Mouse (Mus musculus) left cerebral cortex, postnatal 14 days (tissue): ENCODE measurements around the gene Gm5475. TPM values are rescaled to one million over a fixed set of nuclear protein-coding genes. Genes with fewer than 3 reads are reported as not detected.

Experiments
- DNase-seq, 2 experiments: peaks; one replicate each; pipeline ENCODE4 v3.0.0; 2021 to 2022; ENCODE audit warnings: low spot score in 2 of 2, mixed read lengths in 1 of 2
- intact Hi-C: fragments of 180-260 bp; cut with DNase I; formaldehyde crosslinking; loops from one replicate; pipeline ENCODE4 v1.15.1; 2025
- total RNA-seq, 2 experiments: library from RNA; stranded (reverse); gene quantifications; 2 replicates each; pipeline ENCODE4 v1.2.3; 2021

Gm5475 gene
- total RNA-seq, 2 experiments from 2014 or later, result 0.13 TPM; not detected in 1

GRCm38 (mm10) chr15:100436112-100436511, 14.2 kb downstream of the Gm5475 start:
- intact Hi-C loops, result no loop called here
- no peak for DNase-seq

- no peak for DNase-seq
- intact Hi-C loops, result no loop called here
These were observed 14.6 kb downstream of the Gm5475 start for GRCm38 (mm10) chr15:100436518-100436917.

- intact Hi-C loops, result no loop called here
- DNase-seq, result peak; percentile 87 to 92
These were observed 21.4 kb downstream of the Gm5475 start for GRCm38 (mm10) chr15:100443126-100443922.

GRCm38 (mm10) chr15:100446887-100447286, 24.9 kb downstream of the Gm5475 start:
- intact Hi-C loops, result no loop called here
- no peak for DNase-seq

- intact Hi-C loops, result no loop called here
- DNase-seq, result no peak
These were observed 26.6 kb downstream of the Gm5475 start for GRCm38 (mm10) chr15:100448572-100448971.

- no peak for DNase-seq
- intact Hi-C loops, result no loop called here
These were observed 27.5 kb downstream of the Gm5475 start for GRCm38 (mm10) chr15:100449495-100449894.

- peak; percentile 44 to 46 for DNase-seq
- intact Hi-C loops, result loop anchor here (10.0 kb wide), 2 partner anchors 56 to 426 kb away; no protein-coding TSS in a partner anchor
These were observed 29.3 kb downstream of the Gm5475 start for GRCm38 (mm10) chr15:100451245-100451644.

- DNase-seq, result no peak
- intact Hi-C loops, result loop anchor here (10.0 kb wide), 2 partner anchors 58 to 428 kb away; no protein-coding TSS in a partner anchor
These were observed 30.5 kb downstream of the Gm5475 start for GRCm38 (mm10) chr15:100452486-100452885.

GRCm38 (mm10) chr15:100456356-100456991, 34.5 kb downstream of the Gm5475 start:
- intact Hi-C loops, result loop anchor here (10.0 kb wide), 2 partner anchors 62 to 432 kb away; no protein-coding TSS in a partner anchor
- no peak for DNase-seq

GRCm38 (mm10) chr15:100457340-100457739, 35.4 kb downstream of the Gm5475 start:
- intact Hi-C loops, result loop anchor here (10.0 kb wide), 2 partner anchors 63 to 433 kb away; no protein-coding TSS in a partner anchor
- DNase-seq, result peak; percentile 65 to 77

GRCm38 (mm10) chr15:100458055-100458454, 36.1 kb downstream of the Gm5475 start:
- intact Hi-C loops, result loop anchor here (10.0 kb wide), 2 partner anchors 63 to 433 kb away; no protein-coding TSS in a partner anchor
- peak in 1 of 2 experiments; percentile 68 for DNase-seq

GRCm38 (mm10) chr15:100460942-100461341, 39.0 kb downstream of the Gm5475 start:
- no peak for DNase-seq
- intact Hi-C loops, result loop anchor here (10.0 kb wide), 1 partner anchor 196 kb away; no protein-coding TSS in a partner anchor

GRCm38 (mm10) chr15:100461646-100462045, 39.7 kb downstream of the Gm5475 start:
- no peak for DNase-seq
- intact Hi-C loops, result loop anchor here (10.0 kb wide), 1 partner anchor 197 kb away; no protein-coding TSS in a partner anchor

GRCm38 (mm10) chr15:100462086-100462485, 40.1 kb downstream of the Gm5475 start:
- intact Hi-C loops, result loop anchor here (10.0 kb wide), 1 partner anchor 197 kb away; no protein-coding TSS in a partner anchor

GRCm38 (mm10) chr15:100463712-100464111, 41.8 kb downstream of the Gm5475 start:
- intact Hi-C loops, result loop anchor here (10.0 kb wide), 1 partner anchor 199 kb away; no protein-coding TSS in a partner anchor

More at GRCm38 (mm10) chr15:100462086-100462485, 40.1 kb downstream of the Gm5475 start:
- no peak for DNase-seq

GRCm38 (mm10) chr15:100465432-100465831, 43.5 kb downstream of the Gm5475 start:
- DNase-seq, result no peak
- intact Hi-C loops, result loop anchor here (10.0 kb wide), 1 partner anchor 201 kb away; no protein-coding TSS in a partner anchor

More at GRCm38 (mm10) chr15:100463712-100464111, 41.8 kb downstream of the Gm5475 start:
- peak; percentile 82 to 86 for DNase-seq

- DNase-seq, result no peak
- intact Hi-C loops, result loop anchor here (10.0 kb wide), 1 partner anchor 203 kb away; no protein-coding TSS in a partner anchor
These were observed 45.8 kb downstream of the Gm5475 start for GRCm38 (mm10) chr15:100467738-100468137.

GRCm38 (mm10) chr15:100468295-100469188, 46.6 kb downstream of the Gm5475 start, which contains the start of gene Letmd1:
Gene Letmd1 (plus strand): TSS chr15:100469023.
- intact Hi-C loops, result loop anchor here (10.0 kb wide), 1 partner anchor 204 kb away; no protein-coding TSS in a partner anchor
- DNase-seq, result peak; percentile 89 to 91

GRCm38 (mm10) chr15:100469189-100469545, 47.2 kb downstream of the Gm5475 start:
- DNase-seq, result peak in 1 of 2 experiments; percentile 53
- intact Hi-C loops, result loop anchor here (10.0 kb wide), 1 partner anchor 204 kb away; no protein-coding TSS in a partner anchor
